Mouse (Mus musculus) heart, embryonic 12.5 days (tissue): ENCODE results near the gene Ksr2. TPM values are rescaled to one million over a fixed set of nuclear protein-coding genes. Genes with fewer than 3 reads are reported as not detected.

ENCODE experiments used
- polyA plus RNA-seq: library from polyadenylated mRNA; unstranded; fragments of >200 nt; fragmentation: Nextera tagmentation; extraction: Ambion mirVana; gene quantifications from 2 replicates; pipeline ENCODE4 v1.2.1, GENCODE M21; 2016

Gene Ksr2
- polyA plus RNA-seq, 1 experiment from 2014 or later: 0.15 TPM

Other genes with a start within 250 kb of the Ksr2 start
- gene Pebp1, start 126.4 kb upstream of the Ksr2 start, polyA plus RNA-seq: 516 and 534 TPM in 2 replicates
- 8.4 and 9.0 TPM in 2 replicates for gene Vsig10, start 94.9 kb upstream of the Ksr2 start, polyA plus RNA-seq
- 94.4 and 96.8 TPM in 2 replicates for gene Wsb2, start 56.7 kb upstream of the Ksr2 start, polyA plus RNA-seq
- gene Rfc5, start 25.0 kb upstream of the Ksr2 start, polyA plus RNA-seq: 61.2 and 63.0 TPM in 2 replicates